Mouse (Mus musculus): ENCODE results near the gene Srpk1. TPM values are rescaled to one million over a fixed set of nuclear protein-coding genes. Genes with fewer than 3 reads are reported as not detected.

The Srpk1 gene
- polyA plus RNA-seq, 1 experiment = 68.5 TPM

- peaks cover 1% of the 10 kb centered on the region; the same call in 1 of the 2 replicates for H3K4me1 ChIP-seq (ENCODE audit: control insufficient read depth, insufficient read depth, low read length)
- H3K4me3 ChIP-seq (ENCODE audit: insufficient read depth, low read length) = no peak overlapping the region
- no peak overlapping the region for H3K27ac ChIP-seq (ENCODE audit: insufficient read depth, low read length)
- TF ChIP-seq POLR2A (IDR thresholded peaks at IDR 0.05; ENCODE audit: extremely low read depth, insufficient read depth, low read length) = no peak
- TF ChIP-seq CTCF (IDR thresholded peaks at IDR 0.05; ENCODE audit: extremely low read depth, insufficient read depth, low read length) = no peak
These were observed 3.7 kb downstream of the Srpk1 start for GRCm38 (mm10) chr17:28618775-28619174.

DNA sequence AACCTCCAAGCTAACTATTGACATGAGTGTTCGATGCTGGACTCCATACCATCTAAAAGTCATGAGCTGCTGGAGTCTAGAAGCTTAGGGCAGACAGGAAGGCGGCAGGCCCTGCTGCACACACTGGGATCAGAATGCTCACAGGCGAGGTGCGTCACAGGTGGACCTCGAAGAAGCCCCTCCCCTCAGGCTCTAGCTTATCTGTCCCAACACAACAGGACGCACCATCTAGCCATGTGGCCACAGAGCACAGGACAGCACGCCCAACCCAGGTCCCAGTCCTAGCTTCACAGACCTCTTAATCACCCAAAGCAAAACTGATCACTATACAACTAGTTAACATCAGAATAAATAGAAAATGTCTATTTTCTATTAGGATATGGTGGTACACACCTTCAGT, 4.4 kb downstream of the Srpk1 start:
- TF ChIP-seq CTCF (IDR thresholded peaks at IDR 0.05; ENCODE audit: extremely low read depth, insufficient read depth, low read length) (no peak), POLR2A (IDR thresholded peaks at IDR 0.05; ENCODE audit: extremely low read depth, insufficient read depth, low read length) (no peak)
- Histone ChIP-seq H3K27ac (ENCODE audit: insufficient read depth, low read length) (no peak overlapping the region), H3K4me3 (ENCODE audit: insufficient read depth, low read length) (no peak overlapping the region), H3K4me1 (ENCODE audit: control insufficient read depth, insufficient read depth, low read length) (peaks cover 1% of the 10 kb centered on the region; the same call in 1 of the 2 replicates)

DNA sequence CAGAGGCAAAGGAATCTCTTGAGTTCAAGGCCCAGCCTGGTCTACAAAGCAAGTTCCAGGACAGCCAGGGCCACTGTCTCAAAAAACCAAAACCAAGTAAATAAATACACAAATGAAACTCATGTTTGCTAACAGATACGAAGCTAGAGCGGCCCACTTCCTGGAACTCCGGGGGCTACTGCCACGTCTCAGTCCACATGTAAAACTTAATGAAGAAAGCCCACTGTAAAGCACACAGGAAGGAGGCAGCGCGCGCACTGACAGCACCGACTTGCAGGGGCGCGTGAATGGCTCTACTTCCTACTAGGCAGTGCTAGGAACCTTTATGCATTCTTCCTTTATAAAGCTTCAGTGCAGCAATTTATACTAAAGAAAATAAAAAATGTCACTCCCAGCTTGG, 4.9 kb downstream of the Srpk1 start:
- Histone ChIP-seq H3K4me1 (ENCODE audit: control insufficient read depth, insufficient read depth, low read length) (peaks cover 1% of the 10 kb centered on the region; the same call in 1 of the 2 replicates), H3K27ac (ENCODE audit: insufficient read depth, low read length) (no peak overlapping the region), H3K4me3 (ENCODE audit: insufficient read depth, low read length) (no peak overlapping the region)
- TF ChIP-seq CTCF (IDR thresholded peaks at IDR 0.05; ENCODE audit: extremely low read depth, insufficient read depth, low read length) (no peak), POLR2A (IDR thresholded peaks at IDR 0.05; ENCODE audit: extremely low read depth, insufficient read depth, low read length) (no peak)

DNA sequence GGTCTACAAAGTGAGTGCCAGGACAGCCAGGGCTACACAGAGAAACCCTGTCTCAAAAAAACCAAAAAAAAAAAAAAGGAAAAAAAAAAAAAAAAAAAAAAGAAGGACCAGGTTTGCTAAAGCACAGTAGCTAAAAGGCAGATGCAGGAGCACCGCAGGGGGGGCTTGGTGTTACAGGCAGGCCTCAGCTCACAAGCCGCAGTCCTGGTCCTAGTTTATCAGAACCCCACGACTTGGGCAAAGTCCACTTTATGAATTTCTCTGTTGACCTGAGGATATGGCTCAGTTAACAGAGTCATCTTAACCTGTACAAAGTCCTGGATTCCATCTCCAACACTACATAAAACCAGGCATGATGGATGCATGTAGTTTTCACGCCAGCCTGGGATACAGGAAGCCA, 7.2 kb downstream of the Srpk1 start:
- no peak for TF ChIP-seq CTCF (IDR thresholded peaks at IDR 0.05; ENCODE audit: extremely low read depth, insufficient read depth, low read length)
- TF ChIP-seq POLR2A (IDR thresholded peaks at IDR 0.05; ENCODE audit: extremely low read depth, insufficient read depth, low read length) = no peak
- Histone ChIP-seq H3K4me1 (ENCODE audit: control insufficient read depth, insufficient read depth, low read length) (peaks cover 1% of the 10 kb centered on the region; the same call in 1 of the 2 replicates), H3K27ac (ENCODE audit: insufficient read depth, low read length) (no peak overlapping the region), H3K4me3 (ENCODE audit: insufficient read depth, low read length) (no peak overlapping the region)

DNA sequence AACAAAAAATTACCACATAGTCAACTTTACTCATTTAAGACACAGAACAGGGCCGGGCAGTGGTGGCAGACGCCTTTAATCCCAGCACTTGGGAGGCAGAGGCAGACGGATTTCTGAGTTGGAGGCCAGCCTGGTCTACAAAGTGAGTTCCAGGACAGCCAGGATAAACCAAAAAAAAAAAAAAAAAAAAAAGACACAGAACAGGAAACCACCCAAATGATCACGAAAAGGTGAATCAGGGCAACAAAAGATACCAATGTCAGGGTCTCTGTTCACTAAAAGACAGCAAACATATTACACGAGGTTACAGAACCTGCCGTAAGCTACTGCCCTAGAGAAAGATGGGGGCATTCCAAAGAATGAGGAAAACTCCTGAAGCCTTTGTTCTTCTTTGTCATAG, 9.4 kb downstream of the Srpk1 start:
- Histone ChIP-seq H3K4me3 (ENCODE audit: insufficient read depth, low read length) (no peak overlapping the region), H3K27ac (ENCODE audit: insufficient read depth, low read length) (no peak overlapping the region), H3K4me1 (ENCODE audit: control insufficient read depth, insufficient read depth, low read length) (no peaks in the 10 kb centered on the region; the same call in 1 of the 2 replicates)
- TF ChIP-seq CTCF (IDR thresholded peaks at IDR 0.05; ENCODE audit: extremely low read depth, insufficient read depth, low read length) (no peak), POLR2A (IDR thresholded peaks at IDR 0.05; ENCODE audit: extremely low read depth, insufficient read depth, low read length) (no peak)

- Histone ChIP-seq H3K27ac (ENCODE audit: insufficient read depth, low read length) (no peak overlapping the region), H3K4me1 (ENCODE audit: control insufficient read depth, insufficient read depth, low read length) (no peaks in the 10 kb centered on the region; the same call in 1 of the 2 replicates), H3K4me3 (ENCODE audit: insufficient read depth, low read length) (no peak overlapping the region)
- no peak for TF ChIP-seq CTCF (IDR thresholded peaks at IDR 0.05; ENCODE audit: extremely low read depth, insufficient read depth, low read length)
- TF ChIP-seq POLR2A (IDR thresholded peaks at IDR 0.05; ENCODE audit: extremely low read depth, insufficient read depth, low read length) = no peak
These were observed 9.9 kb downstream of the Srpk1 start for GRCm38 (mm10) chr17:28612603-28613002.

GRCm38 (mm10) chr17:28609543-28609942, 13.0 kb downstream of the Srpk1 start:
- no peaks in the 10 kb centered on the region for H3K4me1 ChIP-seq (ENCODE audit: control insufficient read depth, insufficient read depth, low read length)
- no peak overlapping the region for H3K4me3 ChIP-seq (ENCODE audit: insufficient read depth, low read length)
- H3K27ac ChIP-seq (ENCODE audit: insufficient read depth, low read length) = no peak overlapping the region
- TF ChIP-seq POLR2A (IDR thresholded peaks at IDR 0.05; ENCODE audit: extremely low read depth, insufficient read depth, low read length) (no peak), CTCF (IDR thresholded peaks at IDR 0.05; ENCODE audit: extremely low read depth, insufficient read depth, low read length) (0 out of 2 replicates have a peak, but pooled peaks have one; percentile 3)

GRCm38 (mm10) chr17:28601557-28602250, 20.8 kb downstream of the Srpk1 start:
- Histone ChIP-seq H3K4me3 (ENCODE audit: insufficient read depth, low read length) (no peak overlapping the region), H3K4me1 (ENCODE audit: control insufficient read depth, insufficient read depth, low read length) (no peaks in the 10 kb centered on the region), H3K27ac (ENCODE audit: insufficient read depth, low read length) (no peak overlapping the region)
- TF ChIP-seq POLR2A (IDR thresholded peaks at IDR 0.05; ENCODE audit: extremely low read depth, insufficient read depth, low read length) (no peak), CTCF (IDR thresholded peaks at IDR 0.05; ENCODE audit: extremely low read depth, insufficient read depth, low read length) (no peak)

DNA sequence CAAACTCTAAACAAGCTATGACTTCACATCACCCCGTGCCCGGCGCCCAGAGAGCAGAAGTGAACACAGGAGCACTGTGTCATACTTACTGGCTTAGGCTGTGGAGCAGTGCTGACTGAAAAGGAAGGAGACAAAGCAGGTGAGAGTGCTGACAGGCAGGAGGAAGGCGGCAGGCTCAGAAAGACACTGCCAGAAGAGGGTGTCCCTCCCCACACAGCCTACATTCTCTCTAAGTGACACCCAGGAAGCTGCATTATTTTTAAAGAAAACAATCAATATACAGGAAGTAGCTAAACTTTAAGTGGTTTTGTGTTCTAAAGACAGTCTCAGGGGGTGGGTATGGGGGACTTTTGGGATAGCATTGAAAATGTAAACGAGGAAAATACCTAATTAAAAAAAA, 21.7 kb downstream of the Srpk1 start:
- H3K4me3 ChIP-seq (ENCODE audit: insufficient read depth, low read length) = no peak overlapping the region
- TF ChIP-seq POLR2A (IDR thresholded peaks at IDR 0.05; ENCODE audit: extremely low read depth, insufficient read depth, low read length) (no peak), CTCF (IDR thresholded peaks at IDR 0.05; ENCODE audit: extremely low read depth, insufficient read depth, low read length) (no peak)
- no peak overlapping the region for H3K27ac ChIP-seq (ENCODE audit: insufficient read depth, low read length)
- no peaks in the 10 kb centered on the region for H3K4me1 ChIP-seq (ENCODE audit: control insufficient read depth, insufficient read depth, low read length)

DNA sequence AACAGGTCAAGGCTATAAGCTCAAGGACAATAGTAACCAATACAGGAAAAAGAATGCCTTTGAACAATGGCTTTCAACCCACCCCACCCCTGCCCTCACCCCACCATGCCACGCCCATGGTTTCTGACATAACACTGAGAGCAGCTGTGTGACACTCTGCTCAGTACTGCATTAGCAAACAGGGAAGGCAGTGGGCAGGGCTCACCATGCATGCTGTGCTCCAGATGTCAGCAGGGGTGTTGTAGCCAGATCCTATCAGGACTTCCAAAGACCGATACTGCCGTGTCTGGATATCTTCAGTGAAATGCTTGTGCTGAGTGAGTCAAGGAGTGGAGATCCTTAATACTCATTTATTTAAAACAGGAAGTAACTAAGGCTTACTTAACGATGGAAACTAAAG, 28.5 kb downstream of the Srpk1 start:
- Histone ChIP-seq H3K4me1 (ENCODE audit: control insufficient read depth, insufficient read depth, low read length) (no peaks in the 10 kb centered on the region), H3K4me3 (ENCODE audit: insufficient read depth, low read length) (no peak overlapping the region), H3K27ac (ENCODE audit: insufficient read depth, low read length) (no peak overlapping the region)
- no peak for TF ChIP-seq POLR2A (IDR thresholded peaks at IDR 0.05; ENCODE audit: extremely low read depth, insufficient read depth, low read length)
- no peak for TF ChIP-seq CTCF (IDR thresholded peaks at IDR 0.05; ENCODE audit: extremely low read depth, insufficient read depth, low read length)

Measured in cortical plate, adult 2 months (tissue).